Mouse (Mus musculus) testis, adult 2 months (tissue): ENCODE results near the gene Lrrc4.

Experiments
- CTCF ChIP-seq: fragments of 200-500 bp; IDR thresholded peaks from 2 replicates; pipeline ENCODE4 v1.5.1; 2012; ENCODE audit warnings: low read depth, mild to moderate bottlenecking, inconsistent platforms, low read length, moderate library complexity; ENCODE audit not compliant: control insufficient read depth, insufficient read depth, insufficient replicate concordance
- POLR2A ChIP-seq: fragments of 200-500 bp; IDR thresholded peaks from 2 replicates; pipeline ENCODE4 v1.6.1; 2012; ENCODE audit warnings: low read depth, mild to moderate bottlenecking, inconsistent platforms, low read length, moderate library complexity; ENCODE audit not compliant: control insufficient read depth

- TF ChIP-seq CTCF (no peak), POLR2A (no peak)
These were observed 85.7 kb downstream of the Lrrc4 start for GRCm38 (mm10) chr6:28745864-28746263.
